Mouse (Mus musculus): ENCODE measurements at regions not wholly inside any gene's neighbourhood (a gene's known extent, or its start where the extent isn't known, plus 50 kb on each side); places are given as distances from the start of the nearest gene placed in this dataset.

DNA sequence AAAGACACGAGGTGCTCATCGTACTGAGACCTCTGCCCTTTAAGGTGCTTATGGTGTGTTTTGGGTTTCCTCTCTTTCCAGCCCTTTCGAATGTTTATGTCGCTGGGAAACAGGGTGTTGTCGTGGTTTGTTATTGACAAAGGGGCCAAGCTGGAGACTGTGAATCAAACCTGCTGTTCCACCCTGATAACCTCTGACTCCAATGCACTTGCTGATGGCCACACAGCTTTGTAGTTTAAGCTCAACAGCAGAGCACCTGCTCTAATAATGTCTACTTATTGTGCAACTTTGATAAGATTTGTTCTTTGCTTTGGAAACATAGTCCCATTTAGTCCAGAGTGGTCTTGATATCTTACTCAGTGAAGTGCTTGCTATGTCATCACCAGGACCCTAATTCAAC, 65.5 kb upstream of the Arid1b start:
- Histone ChIP-seq H3K27ac (ENCODE audit: low read length) (no peak overlapping the region), H3K4me1 (ENCODE audit: control insufficient read depth, insufficient read depth, low read length) (no peaks in the 10 kb centered on the region), H3K36me3 (ENCODE audit: control insufficient read depth, insufficient read depth, low read length) (no peaks in the 10 kb centered on the region), H3K27me3 (ENCODE audit: control insufficient read depth, insufficient read depth, low read depth, low read length) (no peaks in the 10 kb centered on the region), H3K9me3 (replicated peaks; ENCODE audit: control insufficient read depth, low read length, poor library complexity, severe bottlenecking) (no peaks in the 10 kb centered on the region), H3K4me3 (ENCODE audit: low read depth, low read length) (no peak overlapping the region), H3K9ac (ENCODE audit: low read depth, low read length) (no peak overlapping the region), H3K4me2 (ENCODE audit: low read length) (no peak overlapping the region)
- 77% methylated on average over 5 of the region's 5 CpGs for WGBS
- ATAC-seq = no peak

- no peak overlapping the region for H3K4me3 ChIP-seq (ENCODE audit: low read depth, low read length)
- H3K4me2 ChIP-seq (ENCODE audit: low read length) = no peak overlapping the region
- no peaks in the 10 kb centered on the region for H3K9me3 ChIP-seq (replicated peaks; ENCODE audit: control insufficient read depth, low read length, poor library complexity, severe bottlenecking)
- H3K4me1 ChIP-seq (ENCODE audit: control insufficient read depth, insufficient read depth, low read length) = no peaks in the 10 kb centered on the region
- ATAC-seq = no peak
- H3K27ac ChIP-seq (ENCODE audit: low read length) = no peak overlapping the region
- no peaks in the 10 kb centered on the region for H3K27me3 ChIP-seq (ENCODE audit: control insufficient read depth, insufficient read depth, low read depth, low read length)
- H3K9ac ChIP-seq (ENCODE audit: low read depth, low read length) = no peak overlapping the region
- 92% methylated on average over 5 of the region's 5 CpGs for WGBS
- no peaks in the 10 kb centered on the region for H3K36me3 ChIP-seq (ENCODE audit: control insufficient read depth, insufficient read depth, low read length)
Measured at GRCm38 (mm10) chr17:4935268-4935667, 58.9 kb upstream of the Arid1b start.

- Histone ChIP-seq H3K9me3 (replicated peaks; ENCODE audit: control insufficient read depth, low read length, poor library complexity, severe bottlenecking) (no peaks in the 10 kb centered on the region), H3K4me3 (ENCODE audit: low read depth, low read length) (no peak overlapping the region), H3K27me3 (ENCODE audit: control insufficient read depth, insufficient read depth, low read depth, low read length) (no peaks in the 10 kb centered on the region), H3K4me1 (ENCODE audit: control insufficient read depth, insufficient read depth, low read length) (no peaks in the 10 kb centered on the region), H3K4me2 (ENCODE audit: low read length) (no peak overlapping the region), H3K27ac (ENCODE audit: low read length) (no peak overlapping the region), H3K9ac (ENCODE audit: low read depth, low read length) (no peak overlapping the region), H3K36me3 (ENCODE audit: control insufficient read depth, insufficient read depth, low read length) (no peaks in the 10 kb centered on the region)
- 46% methylated on average over 9 of the region's 9 CpGs for WGBS
- ATAC-seq = no peak
Measured at GRCm38 (mm10) chr17:4940589-4940988, 53.5 kb upstream of the Arid1b start.

- no peaks in the 10 kb centered on the region for H3K27me3 ChIP-seq (ENCODE audit: control insufficient read depth, insufficient read depth, low read depth, low read length)
- no peak for ATAC-seq
- H3K36me3 ChIP-seq (ENCODE audit: control insufficient read depth, insufficient read depth, low read length) = no peaks in the 10 kb centered on the region
- H3K27ac ChIP-seq (ENCODE audit: low read length) = no peak overlapping the region
- WGBS = 30% methylated on average over 4 of the region's 4 CpGs
- H3K4me2 ChIP-seq (ENCODE audit: low read length) = no peak overlapping the region
- H3K9ac ChIP-seq (ENCODE audit: low read depth, low read length) = no peak overlapping the region
- peaks cover 5% of the 10 kb centered on the region for H3K4me1 ChIP-seq (ENCODE audit: control insufficient read depth, insufficient read depth, low read length)
- H3K4me3 ChIP-seq (ENCODE audit: low read depth, low read length) = no peak overlapping the region
- no peaks in the 10 kb centered on the region for H3K9me3 ChIP-seq (replicated peaks; ENCODE audit: control insufficient read depth, low read length, poor library complexity, severe bottlenecking)
Measured at GRCm38 (mm10) chr17:4941286-4941800, 52.8 kb upstream of the Arid1b start.

- Histone ChIP-seq H3K36me3 (ENCODE audit: control insufficient read depth, insufficient read depth, low read length) (no peaks in the 10 kb centered on the region), H3K4me2 (ENCODE audit: low read length) (no peak overlapping the region), H3K9me3 (replicated peaks; ENCODE audit: control insufficient read depth, low read length, poor library complexity, severe bottlenecking) (no peaks in the 10 kb centered on the region), H3K9ac (ENCODE audit: low read depth, low read length) (no peak overlapping the region), H3K4me3 (ENCODE audit: low read depth, low read length) (no peak overlapping the region), H3K27ac (ENCODE audit: low read length) (no peak overlapping the region), H3K4me1 (ENCODE audit: control insufficient read depth, insufficient read depth, low read length) (peaks cover 11% of the 10 kb centered on the region), H3K27me3 (ENCODE audit: control insufficient read depth, insufficient read depth, low read depth, low read length) (no peaks in the 10 kb centered on the region)
- no peak for ATAC-seq
- WGBS = 96% methylated on average over 7 of the region's 7 CpGs
Measured at GRCm38 (mm10) chr17:4942868-4943267, 51.3 kb upstream of the Arid1b start.
